Mouse (Mus musculus) CH12.LX (cell line): ENCODE results near the gene Bco1. TPM values are rescaled to one million over a fixed set of nuclear protein-coding genes. Genes with fewer than 3 reads are reported as not detected.

ENCODE experiments used
- DNase-seq: peaks from one replicate; pipeline ENCODE4 v3.0.0-alpha.2; 2013; ENCODE audit errors: extremely low read depth
- H3K27ac ChIP-seq: 2 replicates; pipeline ENCODE4 v1.5.1; 2012; ENCODE audit warnings: low read depth, mild to moderate bottlenecking, control low read depth, moderate library complexity; ENCODE audit not compliant: insufficient read depth
- H3K27me3 ChIP-seq: replicated peaks from 2 replicates; pipeline ENCODE3; 2012; ENCODE audit warnings: inconsistent platforms
- H3K36me3 ChIP-seq, 2 experiments: replicated peaks in 1 of 2; 2 replicates each; pipeline versions ENCODE3 to v1.6.1; 2012; ENCODE audit warnings: inconsistent platforms in 1 of 2, low read length in 1 of 2, mild to moderate bottlenecking in 1 of 2, mixed read lengths in 1 of 2, moderate library complexity in 1 of 2; ENCODE audit not compliant: control insufficient read depth in 1 of 2, insufficient read depth in 1 of 2
- H3K4me1 ChIP-seq, 2 experiments: 2 replicates each; pipeline ENCODE4 v1.6.1; 2012; ENCODE audit warnings: inconsistent platforms in 1 of 2, moderate library complexity in 1 of 2; ENCODE audit not compliant: insufficient read depth in 2 of 2, control insufficient read depth in 1 of 2
- H3K4me2 ChIP-seq: 2 replicates; pipeline ENCODE4 v1.6.1; 2012; ENCODE audit warnings: low read depth, mild to moderate bottlenecking, control low read depth; ENCODE audit not compliant: poor library complexity, insufficient read depth, severe bottlenecking
- H3K4me3 ChIP-seq, 3 experiments: fragments of 150-350 bp in 1 of 3; sonication (generic) in 1 of 3; replicated peaks in 1 of 3; 2 replicates each; pipeline versions ENCODE3 to v1.5.1; 2011 to 2012; ENCODE audit warnings: low read depth in 2 of 3, low read length in 2 of 3, mild to moderate bottlenecking in 2 of 3, moderate library complexity in 2 of 3, control low read depth in 1 of 3, improper control_type of control experiment in 1 of 3, inconsistent platforms in 1 of 3, mixed read lengths in 1 of 3; ENCODE audit not compliant: poor library complexity in 1 of 3
- H3K79me2 ChIP-seq: replicated peaks from 2 replicates; pipeline ENCODE4 v1.6.1; 2012; ENCODE audit warnings: mild to moderate bottlenecking, moderate library complexity; ENCODE audit not compliant: control insufficient read depth, poor library complexity, insufficient read depth, severe bottlenecking; ENCODE audit errors: extremely low read depth
- H3K9ac ChIP-seq: 2 replicates; pipeline ENCODE4 v1.6.1; 2012; ENCODE audit warnings: low read depth, mild to moderate bottlenecking, control low read depth, moderate library complexity; ENCODE audit not compliant: insufficient read depth
- H3K9me3 ChIP-seq: replicated peaks from 2 replicates; pipeline ENCODE3; 2012; ENCODE audit warnings: low read length, inconsistent platforms, mixed read lengths
- BHLHE40 ChIP-seq: IDR thresholded peaks from 2 replicates; pipeline ENCODE4 v1.6.1; 2011; ENCODE audit warnings: mild to moderate bottlenecking, low read depth, low read length, improper control_type of control experiment
- CHD1 ChIP-seq: IDR thresholded peaks from 2 replicates; pipeline ENCODE4 v1.6.1; 2012; ENCODE audit warnings: low read depth, low read length, improper control_type of control experiment, inconsistent platforms
- E2F4 ChIP-seq: IDR thresholded peaks from 2 replicates; pipeline ENCODE4 v1.6.1; 2011; ENCODE audit warnings: low read depth, low read length, improper control_type of control experiment; ENCODE audit not compliant: insufficient replicate concordance
- EP300 ChIP-seq: IDR thresholded peaks from 2 replicates; pipeline ENCODE4 v1.6.1; 2011; ENCODE audit warnings: low read length, improper control_type of control experiment
- ETS1 ChIP-seq: conservative IDR thresholded peaks from 2 replicates; pipeline ENCODE4 v1.6.1; 2012; ENCODE audit warnings: low read depth, mild to moderate bottlenecking, inconsistent platforms, low read length, improper control_type of control experiment, moderate library complexity
- JUN ChIP-seq: IDR thresholded peaks from 2 replicates; pipeline ENCODE4 v1.6.1; 2011; ENCODE audit warnings: low read depth, mild to moderate bottlenecking, low read length, improper control_type of control experiment, moderate library complexity; ENCODE audit not compliant: insufficient read depth
- MAFK ChIP-seq: IDR thresholded peaks from 2 replicates; pipeline ENCODE4 v1.6.1; 2011; ENCODE audit warnings: low read length, improper control_type of control experiment; ENCODE audit not compliant: insufficient replicate concordance
- MAZ ChIP-seq: IDR thresholded peaks from 2 replicates; pipeline ENCODE4 v1.6.1; 2012; ENCODE audit warnings: low read depth, mild to moderate bottlenecking, inconsistent platforms, low read length, improper control_type of control experiment, moderate library complexity
- MXI1 ChIP-seq: IDR thresholded peaks from 2 replicates; pipeline ENCODE4 v1.6.1; 2011; ENCODE audit warnings: mild to moderate bottlenecking, low read depth, low read length, improper control_type of control experiment
- PAX5 ChIP-seq: IDR thresholded peaks from 2 replicates; pipeline ENCODE4 v1.6.1; 2012; ENCODE audit warnings: low read length, inconsistent platforms, mixed read lengths
- POLR2AphosphoS2 ChIP-seq: IDR thresholded peaks from 2 replicates; pipeline ENCODE4 v1.6.1; 2011; ENCODE audit warnings: low read depth, low read length, improper control_type of control experiment
- RAD21 ChIP-seq: IDR thresholded peaks from 2 replicates; pipeline ENCODE4 v1.6.1; 2011; ENCODE audit warnings: low read depth, mild to moderate bottlenecking, low read length, improper control_type of control experiment, moderate library complexity
- TCF12 ChIP-seq: IDR thresholded peaks from 2 replicates; pipeline ENCODE4 v1.6.1; 2014; ENCODE audit warnings: low read depth, mild to moderate bottlenecking, inconsistent platforms, low read length, improper control_type of control experiment
- UBTF ChIP-seq: IDR thresholded peaks from 2 replicates; pipeline ENCODE4 v1.6.1; 2012; ENCODE audit warnings: low read depth, mild to moderate bottlenecking, inconsistent platforms, low read length, improper control_type of control experiment, moderate library complexity
- ZKSCAN1 ChIP-seq: IDR thresholded peaks from 2 replicates; pipeline ENCODE4 v1.6.1; 2012; ENCODE audit warnings: low read depth, inconsistent platforms, low read length, improper control_type of control experiment, borderline replicate concordance
- dilution Hi-C: fragments of 300-500 bp; cut with MboI; formaldehyde crosslinking; loops from 2 replicates; pipeline ENCODE4 v1.14.3; 2020; ENCODE audit warnings: low sequenced_read_pairs; ENCODE audit not compliant: extremely low pct_unique_long_range_greater_than_20kb, extremely low pct_ligation_motif_present
- in situ Hi-C: fragments of 300-500 bp; cut with MboI; formaldehyde crosslinking; loops from 3 replicates; pipeline ENCODE4 v1.14.3; 2019; ENCODE audit warnings: low sequenced_read_pairs, low pct_ligation_motif_present, low pct_unique_long_range_greater_than_20kb, mixed read lengths
- polyA plus RNA-seq: library from polyadenylated mRNA; unstranded; fragments of >175 nt; gene quantifications from 2 replicates; pipeline ENCODE4 v1.2.1, GENCODE M21; 2012; ENCODE audit warnings: low read depth; ENCODE audit not compliant: insufficient read length
- total RNA-seq, 2 experiments: library from RNA; depleted of rRNA; stranded (reverse); fragments of 300-350 nt in 1 of 2; fragments of >200 nt in 1 of 2; gene quantifications; 2 replicates each; pipeline ENCODE4 v1.2.3; 2012 to 2014

Gene Bco1
- total and polyA plus RNA-seq, 3 experiments: not detected

GRCm38 (mm10) chr8:117078367-117078926 is 17.2 kb upstream of the Bco1 start:
- H3K9ac ChIP-seq: no peak overlapping the region
- H3K4me2 ChIP-seq: no peak overlapping the region
- H3K79me2 ChIP-seq: no peaks in the 10 kb centered on the region
- dilution Hi-C loops (no loop called here), in situ Hi-C loops (no loop called here)
- no peak for DNase-seq
- no peaks in the 10 kb centered on the region for H3K36me3 ChIP-seq
- H3K4me3 ChIP-seq: no peak overlapping the region
- TF ChIP-seq BHLHE40: no peak
- TF ChIP-seq MXI1: no peak
- no peak for TF ChIP-seq JUN
- TF ChIP-seq ETS1: no peak
- no peak for TF ChIP-seq TCF12
- TF ChIP-seq EP300: no peak
- TF ChIP-seq MAZ: no peak
- TF ChIP-seq E2F4: no peak
- TF ChIP-seq PAX5: no peak
- TF ChIP-seq ZKSCAN1: no peak
- no peak for TF ChIP-seq UBTF
- no peak for TF ChIP-seq RAD21
- no peak for TF ChIP-seq MAFK
- no peak overlapping the region for H3K27ac ChIP-seq
- no peaks in the 10 kb centered on the region for H3K4me1 ChIP-seq
- H3K9me3 ChIP-seq: no peaks in the 10 kb centered on the region
- peaks cover 57% of the 10 kb centered on the region for H3K27me3 ChIP-seq

- dilution Hi-C loops (no loop called here), in situ Hi-C loops (no loop called here)
- Histone ChIP-seq H3K27ac (no peak overlapping the region), H3K4me3 (no peak overlapping the region), H3K9ac (no peak overlapping the region), H3K27me3 (peaks cover 52% of the 10 kb centered on the region), H3K4me2 (no peak overlapping the region), H3K4me1 (no peaks in the 10 kb centered on the region), H3K9me3 (no peaks in the 10 kb centered on the region), H3K36me3 (no peaks in the 10 kb centered on the region), H3K79me2 (no peaks in the 10 kb centered on the region)
- TF ChIP-seq POLR2AphosphoS2 (no peak), MAFK (no peak), CHD1 (no peak), RAD21 (no peak), E2F4 (no peak)
- DNase-seq: no peak
Measured at GRCm38 (mm10) chr8:117079652-117080051, 16.0 kb upstream of the Bco1 start.
